Mouse (Mus musculus) ES-Bruce4 (cell line): ENCODE measurements at regions not wholly inside any gene's neighbourhood (a gene's known extent, or its start where the extent isn't known, plus 50 kb on each side); places are given as distances from the start of the nearest gene placed in this dataset.

ENCODE experiments used
- CTCF ChIP-seq: IDR thresholded peaks from one replicate; pipeline ENCODE4 v1.8.1; 2011; ENCODE audit warnings: low read depth, low read length
- EP300 ChIP-seq: IDR thresholded peaks from 2 replicates; pipeline ENCODE4 v1.6.1; 2011; ENCODE audit warnings: low read depth, low read length; ENCODE audit not compliant: insufficient read depth
- POLR2A ChIP-seq: IDR thresholded peaks from one replicate; pipeline ENCODE4 v1.8.1; 2011; ENCODE audit warnings: low read length; ENCODE audit not compliant: insufficient read depth

DNA sequence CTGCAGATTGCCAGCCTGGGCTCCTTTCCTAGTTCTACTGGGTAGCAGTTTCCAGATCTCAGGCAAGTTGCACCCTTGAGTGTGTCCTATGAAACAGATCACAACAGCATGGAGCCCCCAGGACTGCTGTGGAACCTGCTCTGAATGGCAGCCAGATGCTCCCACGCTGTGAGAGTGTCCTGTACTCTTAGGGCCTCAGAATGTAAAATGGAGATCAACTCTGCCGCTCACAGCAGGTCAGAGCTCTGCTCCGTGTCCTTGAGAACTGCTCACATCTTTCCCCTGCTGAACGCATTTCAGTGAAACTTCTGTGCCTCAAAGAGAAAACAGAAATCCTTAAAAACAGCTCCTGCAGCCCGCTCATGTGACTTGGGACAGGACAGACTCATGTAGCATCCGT lies 203.7 kb upstream of the Nlrp1b start:
- TF ChIP-seq CTCF (no peak), POLR2A (no peak), EP300 (no peak)
